Mouse (Mus musculus) liver, adult 2 months (tissue): ENCODE results near the gene Prss41.

Source experiments
- CTCF ChIP-seq: fragments of 200-500 bp; IDR thresholded peaks from 2 replicates; pipeline ENCODE4 v1.5.1; 2011; ENCODE audit warnings: low read depth, low read length, control low read depth
- POLR2A ChIP-seq: fragments of 200-500 bp; IDR thresholded peaks from 2 replicates; pipeline ENCODE4 v1.6.1; 2011; ENCODE audit warnings: low read length, control low read depth; ENCODE audit not compliant: insufficient read depth; ENCODE audit errors: extremely low read depth

- TF ChIP-seq POLR2A (no peak), CTCF (no peak)
Observed at GRCm38 (mm10) chr17:23804426-23805085, 39.4 kb downstream of the Prss41 start.
